Mouse (Mus musculus) liver, adult 2 months (tissue): ENCODE measurements around the gene Nav2. TPM values are rescaled to one million over a fixed set of nuclear protein-coding genes. Genes with fewer than 3 reads are reported as not detected.
A peak's percentile ranks its signal among the peaks of the same experiment; 100 is the strongest.

ENCODE experiments used
- DNase-seq: peaks from one replicate; pipeline ENCODE4 v3.0.0-alpha.2; 2011; ENCODE audit warnings: low read depth, low spot score; ENCODE audit errors: extremely low read depth
- H3K27ac ChIP-seq: fragments of 200-500 bp; replicated peaks from 2 replicates; pipeline ENCODE4 v1.5.1; 2012; ENCODE audit warnings: low read depth, mild to moderate bottlenecking, control low read depth, inconsistent platforms, low read length; ENCODE audit not compliant: insufficient read depth
- H3K27me3 ChIP-seq: fragments of 200-500 bp; 2 replicates; pipeline ENCODE4 v1.6.1; 2012; ENCODE audit warnings: mild to moderate bottlenecking, moderate library complexity, low read length, inconsistent platforms; ENCODE audit not compliant: control insufficient read depth, insufficient read depth
- H3K36me3 ChIP-seq: fragments of 200-500 bp; 2 replicates; pipeline ENCODE4 v1.6.1; 2012; ENCODE audit warnings: low read length, inconsistent platforms; ENCODE audit not compliant: control insufficient read depth, insufficient read depth
- H3K4me1 ChIP-seq: fragments of 200-500 bp; 2 replicates; pipeline ENCODE4 v1.6.1; 2011; ENCODE audit warnings: low read length; ENCODE audit not compliant: control insufficient read depth, insufficient read depth
- H3K4me3 ChIP-seq: fragments of 200-500 bp; 2 replicates; pipeline ENCODE4 v1.5.1; 2011; ENCODE audit warnings: low read depth, mild to moderate bottlenecking, control low read depth, low read length, moderate library complexity; ENCODE audit not compliant: insufficient read depth
- H3K79me2 ChIP-seq: fragments of 200-500 bp; 2 replicates; pipeline ENCODE4 v1.6.1; 2012; ENCODE audit warnings: inconsistent platforms, mild to moderate bottlenecking, low read length, moderate library complexity; ENCODE audit not compliant: control insufficient read depth, insufficient read depth
- H3K9ac ChIP-seq: fragments of 200-500 bp; 2 replicates; pipeline ENCODE4 v1.6.1; 2012; ENCODE audit warnings: low read depth, mild to moderate bottlenecking, control low read depth, inconsistent platforms, low read length
- CTCF ChIP-seq: fragments of 200-500 bp; IDR thresholded peaks from 2 replicates; pipeline ENCODE4 v1.5.1; 2011; ENCODE audit warnings: low read depth, low read length, control low read depth
- POLR2A ChIP-seq: fragments of 200-500 bp; IDR thresholded peaks from 2 replicates; pipeline ENCODE4 v1.6.1; 2011; ENCODE audit warnings: low read length, control low read depth; ENCODE audit not compliant: insufficient read depth; ENCODE audit errors: extremely low read depth
- WGBS: fragments of 180-500 bp; shearing (Covaris S2); methylation state at CpG from one replicate; pipeline ENCODE4 v1.1.7; 2018; 5-methylcytosine and 5-hydroxymethylcytosine counted together
- polyA plus RNA-seq: library from polyadenylated mRNA; depleted of rRNA; stranded (reverse); fragments of >200 nt; gene quantifications from 2 replicates; pipeline ENCODE4 v1.2.3, GENCODE M21; 2012
- total RNA-seq: library from RNA; depleted of rRNA; stranded (reverse); fragments of >200 nt; gene quantifications from 2 replicates; pipeline ENCODE4 v1.2.3, GENCODE M21; 2014

The Nav2 gene
- total and polyA plus RNA-seq, 2 experiments = 11.1 to 17.6 TPM

GRCm38 (mm10) chr7:48996829-48997228 lies 88.3 kb downstream of the Nav2 start:
- Histone ChIP-seq H3K4me1 (no peaks in the 10 kb centered on the region), H3K79me2 (no peaks in the 10 kb centered on the region), H3K4me3 (no peak overlapping the region), H3K27me3 (no peaks in the 10 kb centered on the region), H3K9ac (no peak overlapping the region), H3K27ac (no peak overlapping the region), H3K36me3 (no peaks in the 10 kb centered on the region)
- TF ChIP-seq POLR2A (no peak), CTCF (no peak)
- no peak for DNase-seq
- 54% methylated on average over 5 of the region's 5 CpGs for WGBS

- WGBS = 84% methylated on average over 8 of the region's 8 CpGs
- no peaks in the 10 kb centered on the region for H3K27me3 ChIP-seq
- no peak overlapping the region for H3K4me3 ChIP-seq
- TF ChIP-seq CTCF = no peak
- no peak for TF ChIP-seq POLR2A
- no peak overlapping the region for H3K9ac ChIP-seq
- no peaks in the 10 kb centered on the region for H3K79me2 ChIP-seq
- H3K36me3 ChIP-seq = no peaks in the 10 kb centered on the region
- H3K27ac ChIP-seq = 0 out of 2 replicates have a peak overlapping the region, but pooled peaks have one; percentile 41
- DNase-seq = no peak
- H3K4me1 ChIP-seq = no peaks in the 10 kb centered on the region
These were observed 89.6 kb downstream of the Nav2 start for GRCm38 (mm10) chr7:48998097-48998496.

- H3K4me3 ChIP-seq = no peak overlapping the region
- 69% methylated on average over 10 of the region's 10 CpGs for WGBS
- DNase-seq = peak; percentile 32
- 0 out of 2 replicates have a peak overlapping the region, but pooled peaks have one; percentile 41 for H3K27ac ChIP-seq
- H3K9ac ChIP-seq = no peak overlapping the region
- H3K27me3 ChIP-seq = no peaks in the 10 kb centered on the region
- no peaks in the 10 kb centered on the region for H3K79me2 ChIP-seq
- no peaks in the 10 kb centered on the region for H3K36me3 ChIP-seq
- H3K4me1 ChIP-seq = no peaks in the 10 kb centered on the region
- no peak for TF ChIP-seq POLR2A
- no peak for TF ChIP-seq CTCF
These were observed 90.1 kb downstream of the Nav2 start for GRCm38 (mm10) chr7:48998595-48998994.

GRCm38 (mm10) chr7:49000816-49001215 lies 92.3 kb downstream of the Nav2 start:
- TF ChIP-seq POLR2A (no peak), CTCF (no peak)
- no peak for DNase-seq
- Histone ChIP-seq H3K27me3 (no peaks in the 10 kb centered on the region), H3K27ac (no peak overlapping the region), H3K79me2 (no peaks in the 10 kb centered on the region), H3K4me1 (no peaks in the 10 kb centered on the region), H3K36me3 (no peaks in the 10 kb centered on the region), H3K4me3 (no peak overlapping the region), H3K9ac (no peak overlapping the region)
- 71% methylated on average over 3 of the region's 3 CpGs for WGBS

- no peak overlapping the region for H3K27ac ChIP-seq
- DNase-seq = peak; percentile 57
- no peaks in the 10 kb centered on the region for H3K36me3 ChIP-seq
These were observed 95.9 kb downstream of the Nav2 start for GRCm38 (mm10) chr7:49004402-49004801.

GRCm38 (mm10) chr7:49006886-49007285 lies 98.4 kb downstream of the Nav2 start:
- Histone ChIP-seq H3K27me3 (no peaks in the 10 kb centered on the region), H3K36me3 (no peaks in the 10 kb centered on the region), H3K4me1 (no peaks in the 10 kb centered on the region), H3K79me2 (no peaks in the 10 kb centered on the region), H3K27ac (no peak overlapping the region), H3K9ac (no peak overlapping the region), H3K4me3 (no peak overlapping the region)
- WGBS = 61% methylated on average over 7 of the region's 7 CpGs
- TF ChIP-seq CTCF = no peak
- TF ChIP-seq POLR2A = no peak
- no peak for DNase-seq

More at GRCm38 (mm10) chr7:49004402-49004801, 95.9 kb downstream of the Nav2 start:
- no peak overlapping the region for H3K9ac ChIP-seq
- no peaks in the 10 kb centered on the region for H3K4me1 ChIP-seq
- no peaks in the 10 kb centered on the region for H3K27me3 ChIP-seq
- H3K79me2 ChIP-seq = no peaks in the 10 kb centered on the region
- H3K4me3 ChIP-seq = no peak overlapping the region
- TF ChIP-seq CTCF (no peak), POLR2A (no peak)
- WGBS = 40% methylated on average over 5 of the region's 5 CpGs
